Mouse (Mus musculus) yolk sac, embryonic 10.5 days (tissue): ENCODE data around the gene Hspb2.

Experiments
- DNase-seq: peaks from one replicate; pipeline ENCODE4 v3.0.0-alpha.2; 2017; ENCODE audit warnings: low spot score

Hspb2 gene

GRCm38 (mm10) chr9:50711337-50711736 lies 40.8 kb downstream of the Hspb2 start:
- no peak for DNase-seq

DNA sequence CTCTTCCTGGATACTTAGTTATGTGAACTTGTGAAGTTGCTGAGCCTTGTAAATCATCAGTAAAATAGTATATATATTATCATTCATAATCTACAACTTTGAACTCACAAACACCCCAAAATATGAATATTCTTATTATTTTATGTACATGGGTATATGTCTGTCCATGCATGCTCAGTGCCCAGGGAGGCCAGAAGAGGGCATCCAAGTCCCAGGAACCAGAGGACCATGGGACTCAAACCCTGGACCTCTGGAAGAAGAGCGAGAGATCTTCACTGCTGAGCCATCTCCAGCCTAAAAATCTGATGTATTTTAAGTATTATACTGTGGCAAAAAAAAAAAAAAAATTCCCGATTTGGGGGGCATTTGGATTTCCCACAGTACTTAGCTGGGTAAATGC lies 43.0 kb downstream of the Hspb2 start:
- no peak for DNase-seq

GRCm38 (mm10) chr9:50704907-50705306 lies 47.2 kb downstream of the Hspb2 start:
- DNase-seq, result no peak
